Mouse (Mus musculus) heart, embryonic 16.5 days (tissue): ENCODE results near the gene Olfr1037. TPM values are rescaled to one million over a fixed set of nuclear protein-coding genes. Genes with fewer than 3 reads are reported as not detected.
"Not testable (repeated sequence)": the region's sequence is repeated elsewhere in the genome, so short reads cannot be mapped to it uniquely, and the experiment has no call there.

ENCODE experiments used
- ATAC-seq: fragments of 200-750 bp; cut with Nextera tagmentation; replicated peaks from 2 replicates; pipeline ENCODE4 v1.8.0; 2017; ENCODE audit warnings: moderate number of reproducible peaks; ENCODE audit not compliant: insufficient read depth, low FRiP score; ENCODE audit errors: extremely low read depth
- H3K27ac ChIP-seq: fragments of 300-500 bp; sonication (generic); 2 replicates; pipeline ENCODE4 v1.5.1; 2014; ENCODE audit warnings: mild to moderate bottlenecking, low read length, control low read depth, moderate library complexity
- H3K27me3 ChIP-seq: fragments of 300-500 bp; sonication (generic); 2 replicates; pipeline ENCODE4 v1.6.1; 2014; ENCODE audit warnings: low read length, mixed read lengths; ENCODE audit not compliant: control insufficient read depth, insufficient read depth
- H3K36me3 ChIP-seq: fragments of 300-500 bp; sonication (generic); 2 replicates; pipeline ENCODE4 v1.6.1; 2014; ENCODE audit not compliant: control insufficient read depth, insufficient read depth
- H3K4me1 ChIP-seq: fragments of 300-500 bp; sonication (generic); 2 replicates; pipeline ENCODE4 v1.6.1; 2014; ENCODE audit warnings: low read length, mixed read lengths; ENCODE audit not compliant: control insufficient read depth, insufficient read depth
- H3K4me2 ChIP-seq: fragments of 300-500 bp; sonication (generic); 2 replicates; pipeline ENCODE4 v1.6.1; 2014; ENCODE audit warnings: low read depth, mild to moderate bottlenecking, control low read depth, low read length
- H3K4me3 ChIP-seq: fragments of 300-500 bp; sonication (generic); 2 replicates; pipeline ENCODE4 v1.5.1; 2014; ENCODE audit warnings: mild to moderate bottlenecking, control low read depth, low read length
- H3K9ac ChIP-seq: fragments of 300-500 bp; sonication (generic); 2 replicates; pipeline ENCODE4 v1.6.1; 2014; ENCODE audit warnings: low read length, control low read depth
- H3K9me3 ChIP-seq: fragments of 300-500 bp; sonication (generic); replicated peaks from 2 replicates; pipeline ENCODE4 v1.6.1; 2016; ENCODE audit warnings: low read length; ENCODE audit not compliant: control insufficient read depth
- WGBS: fragments of 180-500 bp; shearing (Covaris S2); extraction: QIAGEN DNeasy Blood & Tissue Kit; methylation state at CpG from one replicate; pipeline ENCODE4 v1.1.7; 2014; 5-methylcytosine and 5-hydroxymethylcytosine counted together
- polyA plus RNA-seq: library from polyadenylated mRNA; unstranded; fragments of >200 nt; fragmentation: Nextera tagmentation; extraction: Ambion mirVana; gene quantifications from 2 replicates; pipeline ENCODE4 v1.2.1, GENCODE M21; 2015

Gene Olfr1037
- not detected in 2 replicates for polyA plus RNA-seq

- Histone ChIP-seq H3K27me3 (no peaks in the 10 kb centered on the region), H3K4me1 (no peaks in the 10 kb centered on the region), H3K36me3 (no peaks in the 10 kb centered on the region), H3K9ac (no peak within 1 kb of the TSS), H3K9me3 (no peaks in the 10 kb centered on the region), H3K4me3 (no peak within 1 kb of the TSS), H3K4me2 (no peak within 1 kb of the TSS), H3K27ac (no peak within 1 kb of the TSS)
- ATAC-seq: no peak
- WGBS: 78% methylated on average over 2 of the region's 2 CpGs
Measured at GRCm38 (mm10) chr2:86087285-86087684, at the start of gene Olfr1037. Gene Olfr1037 (minus strand): TSS chr2:86087385.

GRCm38 (mm10) chr2:86135828-86136227 lies 48.6 kb upstream of the Olfr1037 start, which contains the start of gene Olfr1039:
Gene Olfr1039 (minus strand): TSS chr2:86135928.
- ATAC-seq: no peak
- Histone ChIP-seq H3K27me3 (no peaks in the 10 kb centered on the region), H3K4me3 (no peak within 1 kb of the TSS), H3K9me3 (peaks cover 5% of the 10 kb centered on the region; the same call in 1 of the 2 replicates), H3K4me2 (no peak within 1 kb of the TSS), H3K4me1 (no peaks in the 10 kb centered on the region), H3K27ac (no peak within 1 kb of the TSS), H3K36me3 (no peaks in the 10 kb centered on the region), H3K9ac (no peak within 1 kb of the TSS)
- 88% methylated on average over 1 of the region's 1 CpGs for WGBS

DNA sequence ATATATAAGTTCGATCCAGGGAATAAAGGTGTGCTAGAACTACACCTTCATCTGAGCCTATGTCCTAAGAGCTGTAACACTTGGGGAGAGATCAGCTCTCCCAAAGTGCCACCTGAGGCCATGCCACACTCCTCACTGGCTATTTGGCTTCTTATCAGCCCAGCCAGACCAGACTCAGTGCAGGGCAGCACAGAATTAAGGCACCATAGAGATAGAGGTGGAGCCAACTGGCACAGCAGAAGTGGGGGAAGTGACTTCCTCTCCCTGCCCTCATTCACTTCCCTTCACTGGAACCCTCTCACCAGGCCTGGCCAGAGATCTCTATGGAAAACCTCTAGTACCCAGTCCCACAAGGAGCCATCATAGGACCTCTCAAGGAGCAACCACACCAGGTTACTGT lies 6.7 kb downstream of the Olfr1037 start:
- not testable (repeated sequence) for H3K4me1 ChIP-seq, H3K36me3 ChIP-seq, H3K9me3 ChIP-seq, H3K9ac ChIP-seq, H3K4me3 ChIP-seq, H3K27me3 ChIP-seq, ATAC-seq, H3K4me2 ChIP-seq, H3K27ac ChIP-seq
- WGBS: 70% methylated on average over 1 of the region's 1 CpGs

- not testable (repeated sequence) for H3K27me3 ChIP-seq, H3K36me3 ChIP-seq, H3K4me1 ChIP-seq, H3K4me3 ChIP-seq, H3K9me3 ChIP-seq, H3K4me2 ChIP-seq, ATAC-seq, H3K9ac ChIP-seq, H3K27ac ChIP-seq
Measured at GRCm38 (mm10) chr2:86073692-86074091, 13.5 kb downstream of the Olfr1037 start, which contains the start of gene Olfr1036. Gene Olfr1036 (plus strand): TSS chr2:86073992.

DNA sequence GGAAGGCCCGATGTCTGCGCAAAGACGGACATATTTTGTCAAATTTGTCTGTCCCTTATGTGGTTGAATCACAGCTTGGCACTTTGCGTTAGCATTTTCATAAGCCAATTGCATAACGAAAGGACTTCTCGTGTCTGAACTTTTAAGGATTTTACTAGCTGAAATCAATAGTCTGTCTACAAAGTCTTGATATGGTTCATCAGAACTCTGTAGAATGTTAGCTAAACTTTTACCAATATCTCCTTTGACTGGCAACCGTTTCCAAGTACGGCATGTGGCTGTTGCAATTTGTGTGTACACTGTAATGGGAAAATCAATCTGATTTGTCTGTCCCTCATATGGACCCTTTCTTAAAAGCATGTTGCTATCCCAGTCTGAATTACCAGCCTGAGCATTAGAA lies 17.0 kb downstream of the Olfr1037 start:
- H3K4me1 ChIP-seq: no peaks in the 10 kb centered on the region
- H3K4me3 ChIP-seq: no peak overlapping the region
- H3K9me3 ChIP-seq: no peaks in the 10 kb centered on the region
- no peak overlapping the region for H3K27ac ChIP-seq
- H3K9ac ChIP-seq: no peak overlapping the region
- no peak overlapping the region for H3K4me2 ChIP-seq
- H3K27me3 ChIP-seq: no peaks in the 10 kb centered on the region
- no peaks in the 10 kb centered on the region for H3K36me3 ChIP-seq
- 94% methylated on average over 8 of the region's 8 CpGs for WGBS
- ATAC-seq: no peak

- not testable (repeated sequence) for H3K36me3 ChIP-seq, H3K9ac ChIP-seq, H3K4me1 ChIP-seq, H3K27ac ChIP-seq, H3K4me2 ChIP-seq, H3K4me3 ChIP-seq, H3K9me3 ChIP-seq, H3K27me3 ChIP-seq, ATAC-seq
- WGBS: 90% methylated on average over 2 of the region's 2 CpGs
Measured at GRCm38 (mm10) chr2:86063766-86064165, 23.4 kb downstream of the Olfr1037 start.

DNA sequence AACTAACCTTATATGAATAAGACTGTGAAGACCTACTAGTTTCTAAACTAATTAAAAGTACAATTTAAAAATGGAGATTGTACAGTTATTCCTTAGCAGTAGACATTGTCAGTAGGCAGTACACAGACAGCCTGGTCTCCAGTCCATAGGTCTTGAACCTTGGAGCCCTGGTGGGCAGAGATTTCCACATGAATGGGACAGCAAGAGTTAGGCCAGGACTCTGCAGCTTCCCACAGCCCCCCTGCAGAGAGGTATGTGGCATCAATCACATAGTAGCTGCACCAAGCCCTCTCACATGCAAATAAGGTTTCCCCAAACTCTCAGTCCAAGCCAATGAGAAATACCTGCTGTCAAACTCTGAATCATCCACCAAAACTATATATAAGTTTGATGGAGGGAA lies 36.4 kb downstream of the Olfr1037 start:
- ATAC-seq, H3K4me2 ChIP-seq, H3K36me3 ChIP-seq, H3K4me1 ChIP-seq, H3K27me3 ChIP-seq, H3K4me3 ChIP-seq, H3K9me3 ChIP-seq, H3K27ac ChIP-seq, H3K9ac ChIP-seq: not testable (repeated sequence)

DNA sequence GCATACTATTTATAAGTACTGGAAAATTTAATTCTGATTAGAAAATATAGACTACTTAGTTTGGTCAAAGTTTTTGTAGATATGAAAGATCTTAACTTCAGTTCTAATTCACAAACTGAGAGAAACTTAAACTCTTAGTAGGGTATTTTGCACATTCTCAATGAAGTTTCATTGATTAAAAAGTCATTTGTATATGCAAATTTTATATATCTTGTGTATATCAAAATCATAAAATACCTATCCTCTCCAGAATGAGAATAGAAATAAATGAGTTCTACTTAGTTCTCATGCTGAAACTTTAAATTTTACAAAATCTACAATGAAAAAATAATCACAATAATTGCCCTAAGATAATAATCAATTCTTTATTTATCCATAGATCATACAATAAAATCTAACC lies 41.6 kb downstream of the Olfr1037 start, which contains the start of gene Olfr1034:
Olfr1034 (plus strand) TSS at position 301 of the 400 bp plus-strand sequence.
- H3K27ac ChIP-seq: no peak within 1 kb of the TSS
- no peaks in the 10 kb centered on the region for H3K4me1 ChIP-seq
- H3K36me3 ChIP-seq: no peaks in the 10 kb centered on the region

More for the DNA sequence above, 41.6 kb downstream of the Olfr1037 start, which contains the start of gene Olfr1034:
- ATAC-seq: no peak
- H3K4me2 ChIP-seq: no peak within 1 kb of the TSS
- H3K9ac ChIP-seq: no peak within 1 kb of the TSS
- H3K9me3 ChIP-seq: no peaks in the 10 kb centered on the region
- H3K27me3 ChIP-seq: no peaks in the 10 kb centered on the region
- H3K4me3 ChIP-seq: no peak within 1 kb of the TSS
